Mouse (Mus musculus) C2C12 (cell line): ENCODE measurements around the gene 4930438A08Rik.

ENCODE experiments used
- CTCF ChIP-seq: IDR thresholded peaks from one replicate; pipeline ENCODE4 v1.5.1; 2011; ENCODE audit not compliant: control insufficient read depth, insufficient read depth, insufficient read length
- FOSL1 ChIP-seq: IDR thresholded peaks from one replicate; pipeline ENCODE4 v1.8.0; 2011; ENCODE audit warnings: mild to moderate bottlenecking, low read length; ENCODE audit not compliant: poor library complexity, insufficient read depth, severe bottlenecking
- MAX ChIP-seq: IDR thresholded peaks from one replicate; pipeline ENCODE4 v1.6.1; 2011; ENCODE audit warnings: mild to moderate bottlenecking, control low read depth
- MYOD1 ChIP-seq: IDR thresholded peaks from one replicate; pipeline ENCODE4 v1.6.1; 2011; ENCODE audit warnings: low read depth; ENCODE audit not compliant: control insufficient read depth, insufficient read length
- MYOG ChIP-seq: IDR thresholded peaks from one replicate; pipeline ENCODE4 v1.6.1; 2011; ENCODE audit not compliant: control insufficient read depth, insufficient read length; ENCODE audit errors: extremely low read depth
- USF1 ChIP-seq: IDR thresholded peaks from one replicate; pipeline ENCODE4 v1.6.1; 2011; ENCODE audit warnings: low read depth, mild to moderate bottlenecking, control low read depth, moderate library complexity

- TF ChIP-seq USF1 = no peak
- TF ChIP-seq MYOD1 = no peak
- TF ChIP-seq MYOG = no peak
- no peak for TF ChIP-seq CTCF
- TF ChIP-seq FOSL1 = no peak
- no peak for TF ChIP-seq MAX
Observed at GRCm38 (mm10) chr11:58263516-58263915, 11.1 kb upstream of the 4930438A08Rik start.
